Mouse (Mus musculus): ENCODE measurements around the gene Rnf123. TPM values are rescaled to one million over a fixed set of nuclear protein-coding genes. Genes with fewer than 3 reads are reported as not detected.

Gene Rnf123
- polyA plus RNA-seq, 1 experiment from 2014 or later: 33.5 TPM

GRCm38 (mm10) chr9:108095518-108095917 is 12.4 kb upstream of the Rnf123 start:
- WGBS: 9% methylated on average over 3 of the region's 3 CpGs
- Histone ChIP-seq H3K36me3 (ENCODE audit: control insufficient read depth, insufficient read depth, low read length) (peaks cover 15% of the 10 kb centered on the region), H3K27ac (ENCODE audit: low read length) (no peak overlapping the region), H3K4me3 (ENCODE audit: low read depth, low read length) (peak overlapping the region; percentile 69), H3K9ac (replicated peaks; ENCODE audit: low read depth, low read length) (no peak overlapping the region), H3K4me2 (replicated peaks; ENCODE audit: low read depth, low read length) (peak overlapping the region; percentile 67), H3K9me3 (ENCODE audit: control insufficient read depth, low read depth, low read length) (no peaks in the 10 kb centered on the region), H3K4me1 (ENCODE audit: control insufficient read depth, insufficient read depth, low read length) (peaks cover 15% of the 10 kb centered on the region; the same call in 1 of the 2 replicates), H3K27me3 (ENCODE audit: control insufficient read depth, insufficient read depth, low read length) (no peaks in the 10 kb centered on the region)
- ATAC-seq (ENCODE audit: insufficient number of reproducible peaks, insufficient read depth, low FRiP score, low read depth): no peak

- H3K36me3 ChIP-seq (ENCODE audit: control insufficient read depth, insufficient read depth, low read length): peaks cover 20% of the 10 kb centered on the region
- H3K9me3 ChIP-seq (ENCODE audit: control insufficient read depth, low read depth, low read length): no peaks in the 10 kb centered on the region
- peak; percentile 62; the same call in 1 of the 2 replicates for ATAC-seq (ENCODE audit: insufficient number of reproducible peaks, insufficient read depth, low FRiP score, low read depth)
- H3K4me3 ChIP-seq (ENCODE audit: low read depth, low read length): peak overlapping the region; percentile 69
- H3K4me1 ChIP-seq (ENCODE audit: control insufficient read depth, insufficient read depth, low read length): peaks cover 15% of the 10 kb centered on the region; the same call in 1 of the 2 replicates
- no peaks in the 10 kb centered on the region for H3K27me3 ChIP-seq (ENCODE audit: control insufficient read depth, insufficient read depth, low read length)
- H3K9ac ChIP-seq (replicated peaks; ENCODE audit: low read depth, low read length): 0 out of 2 replicates have a peak overlapping the region, but pooled peaks have one; percentile 1
- H3K4me2 ChIP-seq (replicated peaks; ENCODE audit: low read depth, low read length): peak overlapping the region; percentile 67
- under 1% methylated on average over 16 of the region's 16 CpGs for WGBS
- no peak overlapping the region for H3K27ac ChIP-seq (ENCODE audit: low read length)
Observed at GRCm38 (mm10) chr9:108094998-108095411, 11.9 kb upstream of the Rnf123 start.

GRCm38 (mm10) chr9:108094184-108094941 is 11.2 kb upstream of the Rnf123 start, which contains the start of gene Apeh:
Gene Apeh (minus strand): TSS chr9:108094606.
- Histone ChIP-seq H3K27me3 (ENCODE audit: control insufficient read depth, insufficient read depth, low read length) (no peaks in the 10 kb centered on the region), H3K4me3 (ENCODE audit: low read depth, low read length) (peak within 1 kb of the TSS; percentile 69), H3K27ac (ENCODE audit: low read length) (peak within 1 kb of the TSS; percentile 68), H3K36me3 (ENCODE audit: control insufficient read depth, insufficient read depth, low read length) (peaks cover 26% of the 10 kb centered on the region), H3K9ac (replicated peaks; ENCODE audit: low read depth, low read length) (peak within 1 kb of the TSS; percentile 43), H3K4me1 (ENCODE audit: control insufficient read depth, insufficient read depth, low read length) (peaks cover 15% of the 10 kb centered on the region; the same call in 1 of the 2 replicates), H3K4me2 (replicated peaks; ENCODE audit: low read depth, low read length) (peak within 1 kb of the TSS; percentile 67), H3K9me3 (ENCODE audit: control insufficient read depth, low read depth, low read length) (no peaks in the 10 kb centered on the region)
- under 1% methylated on average over 52 of the region's 52 CpGs for WGBS
- peak; percentile 95 for ATAC-seq (ENCODE audit: insufficient number of reproducible peaks, insufficient read depth, low FRiP score, low read depth)

GRCm38 (mm10) chr9:108093586-108093985 is 10.4 kb upstream of the Rnf123 start:
- peak overlapping the region; percentile 67 for H3K4me2 ChIP-seq (replicated peaks; ENCODE audit: low read depth, low read length)
- H3K27ac ChIP-seq (ENCODE audit: low read length): no peak overlapping the region; the same call in 1 of the 2 replicates
- peaks cover 29% of the 10 kb centered on the region for H3K36me3 ChIP-seq (ENCODE audit: control insufficient read depth, insufficient read depth, low read length)
- no peaks in the 10 kb centered on the region for H3K9me3 ChIP-seq (ENCODE audit: control insufficient read depth, low read depth, low read length)
- no peak for ATAC-seq (ENCODE audit: insufficient number of reproducible peaks, insufficient read depth, low FRiP score, low read depth)
- H3K4me3 ChIP-seq (ENCODE audit: low read depth, low read length): peak overlapping the region; percentile 69
- peak overlapping the region; percentile 43 for H3K9ac ChIP-seq (replicated peaks; ENCODE audit: low read depth, low read length)
- H3K4me1 ChIP-seq (ENCODE audit: control insufficient read depth, insufficient read depth, low read length): peaks cover 15% of the 10 kb centered on the region; the same call in 1 of the 2 replicates
- WGBS: 73% methylated on average over 10 of the region's 10 CpGs
- H3K27me3 ChIP-seq (ENCODE audit: control insufficient read depth, insufficient read depth, low read length): no peaks in the 10 kb centered on the region

DNA sequence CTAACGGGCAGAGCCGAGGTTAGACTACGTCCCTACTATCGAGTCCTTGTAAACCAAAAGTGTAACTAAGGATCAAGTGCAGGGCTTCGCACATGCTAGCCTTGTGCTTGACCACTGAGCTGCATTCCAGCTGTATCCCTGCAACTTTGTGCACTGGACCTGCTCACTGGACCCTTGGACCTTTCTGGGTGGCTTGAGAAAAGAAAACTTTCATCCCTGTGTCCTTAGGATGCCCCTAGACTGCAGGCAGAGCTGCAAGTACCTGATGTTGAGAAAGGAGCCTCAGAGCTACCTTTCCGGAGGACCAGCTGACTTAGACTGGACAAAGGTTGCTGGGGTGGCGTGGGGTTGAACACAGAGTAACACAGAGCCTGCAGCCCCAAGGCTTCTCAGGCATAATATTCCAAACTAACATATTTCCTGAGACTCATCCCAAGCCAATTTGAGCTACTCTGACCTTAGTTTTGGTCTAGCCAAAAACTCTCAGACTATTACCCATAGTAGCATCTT is 7.5 kb upstream of the Rnf123 start:
- H3K36me3 ChIP-seq (ENCODE audit: control insufficient read depth, insufficient read depth, low read length): peaks cover 49% of the 10 kb centered on the region
- H3K27me3 ChIP-seq (ENCODE audit: control insufficient read depth, insufficient read depth, low read length): no peaks in the 10 kb centered on the region
- no peak overlapping the region for H3K4me3 ChIP-seq (ENCODE audit: low read depth, low read length)
- H3K9me3 ChIP-seq (ENCODE audit: control insufficient read depth, low read depth, low read length): no peaks in the 10 kb centered on the region
- no peak overlapping the region for H3K27ac ChIP-seq (ENCODE audit: low read length)
- WGBS: 90% methylated on average over 7 of the region's 7 CpGs
- H3K4me1 ChIP-seq (ENCODE audit: control insufficient read depth, insufficient read depth, low read length): peaks cover 6% of the 10 kb centered on the region; the same call in 1 of the 2 replicates
- ATAC-seq (ENCODE audit: insufficient number of reproducible peaks, insufficient read depth, low FRiP score, low read depth): no peak
- no peak overlapping the region for H3K9ac ChIP-seq (replicated peaks; ENCODE audit: low read depth, low read length)
- H3K4me2 ChIP-seq (replicated peaks; ENCODE audit: low read depth, low read length): no peak overlapping the region

GRCm38 (mm10) chr9:108085261-108085660 is 2.1 kb upstream of the Rnf123 start:
- H3K4me3 ChIP-seq (ENCODE audit: low read depth, low read length): no peak overlapping the region
- no peak overlapping the region for H3K9ac ChIP-seq (replicated peaks; ENCODE audit: low read depth, low read length)
- no peak overlapping the region for H3K27ac ChIP-seq (ENCODE audit: low read length)
- peaks cover 15% of the 10 kb centered on the region; the same call in 1 of the 2 replicates for H3K27me3 ChIP-seq (ENCODE audit: control insufficient read depth, insufficient read depth, low read length)
- 0 out of 2 replicates have a peak, but pooled peaks cover 4% of the 10 kb centered on the region for H3K4me1 ChIP-seq (ENCODE audit: control insufficient read depth, insufficient read depth, low read length)
- no peaks in the 10 kb centered on the region for H3K9me3 ChIP-seq (ENCODE audit: control insufficient read depth, low read depth, low read length)
- WGBS: 92% methylated on average over 4 of the region's 4 CpGs
- H3K36me3 ChIP-seq (ENCODE audit: control insufficient read depth, insufficient read depth, low read length): peaks cover 39% of the 10 kb centered on the region
- H3K4me2 ChIP-seq (replicated peaks; ENCODE audit: low read depth, low read length): no peak overlapping the region
- no peak for ATAC-seq (ENCODE audit: insufficient number of reproducible peaks, insufficient read depth, low FRiP score, low read depth)

DNA sequence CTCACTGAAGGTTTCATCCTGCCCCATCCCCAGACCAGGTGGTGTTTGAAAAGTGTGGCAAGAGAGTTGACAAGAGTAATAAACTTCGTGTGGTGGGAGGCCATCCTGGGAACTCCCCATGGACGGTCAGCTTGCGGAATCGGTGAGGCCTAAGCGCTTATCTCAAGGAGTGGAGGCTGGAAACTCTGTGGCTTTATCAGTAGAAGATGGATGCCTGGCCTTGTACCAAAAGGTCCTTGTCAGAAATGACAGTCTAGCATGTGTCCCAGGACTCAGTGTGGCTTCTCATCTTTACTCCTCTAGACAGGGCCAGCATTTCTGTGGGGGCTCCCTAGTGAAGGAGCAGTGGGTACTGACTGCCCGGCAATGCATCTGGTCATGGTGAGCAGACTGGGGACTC is 415 bp upstream of the Rnf123 start:
- Histone ChIP-seq H3K9ac (replicated peaks; ENCODE audit: low read depth, low read length) (no peak overlapping the region), H3K4me1 (ENCODE audit: control insufficient read depth, insufficient read depth, low read length) (peaks cover 10% of the 10 kb centered on the region), H3K36me3 (ENCODE audit: control insufficient read depth, insufficient read depth, low read length) (peaks cover 28% of the 10 kb centered on the region), H3K27ac (ENCODE audit: low read length) (no peak overlapping the region), H3K4me2 (replicated peaks; ENCODE audit: low read depth, low read length) (no peak overlapping the region), H3K4me3 (ENCODE audit: low read depth, low read length) (no peak overlapping the region), H3K27me3 (ENCODE audit: control insufficient read depth, insufficient read depth, low read length) (peaks cover 15% of the 10 kb centered on the region; the same call in 1 of the 2 replicates), H3K9me3 (ENCODE audit: control insufficient read depth, low read depth, low read length) (no peaks in the 10 kb centered on the region)
- 78% methylated on average over 6 of the region's 6 CpGs for WGBS
- ATAC-seq (ENCODE audit: insufficient number of reproducible peaks, insufficient read depth, low FRiP score, low read depth): no peak

GRCm38 (mm10) chr9:108082549-108082948 is 597 bp downstream of the Rnf123 start:
- H3K4me1 ChIP-seq (ENCODE audit: control insufficient read depth, insufficient read depth, low read length): peaks cover 17% of the 10 kb centered on the region
- H3K9me3 ChIP-seq (ENCODE audit: control insufficient read depth, low read depth, low read length): no peaks in the 10 kb centered on the region
- WGBS: 4% methylated on average over 19 of the region's 19 CpGs
- peaks cover 23% of the 10 kb centered on the region; the same call in 1 of the 2 replicates for H3K36me3 ChIP-seq (ENCODE audit: control insufficient read depth, insufficient read depth, low read length)
- no peak overlapping the region; the same call in 1 of the 2 replicates for H3K9ac ChIP-seq (replicated peaks; ENCODE audit: low read depth, low read length)
- no peak for ATAC-seq (ENCODE audit: insufficient number of reproducible peaks, insufficient read depth, low FRiP score, low read depth)
- no peak overlapping the region for H3K27ac ChIP-seq (ENCODE audit: low read length)
- peak overlapping the region; percentile 6; the same call in 1 of the 2 replicates for H3K4me3 ChIP-seq (ENCODE audit: low read depth, low read length)
- H3K4me2 ChIP-seq (replicated peaks; ENCODE audit: low read depth, low read length): peak overlapping the region; percentile 29
- H3K27me3 ChIP-seq (ENCODE audit: control insufficient read depth, insufficient read depth, low read length): peaks cover 15% of the 10 kb centered on the region; the same call in 1 of the 2 replicates
